Mouse (Mus musculus) fat pad, adult 2 months (tissue): Measurements from ENCODE around the gene Prkd3.

Experiments used
- DNase-seq: peaks from one replicate; pipeline ENCODE4 v3.0.0-alpha.2; 2011; ENCODE audit warnings: low read depth, low spot score; ENCODE audit errors: extremely low read depth

Prkd3 gene

GRCm38 (mm10) chr17:79020208-79020983 lies at the start of gene Prkd3:
TSS of gene Prkd3 (minus strand) at chr17:79020816.
- DNase-seq = no peak

DNA sequence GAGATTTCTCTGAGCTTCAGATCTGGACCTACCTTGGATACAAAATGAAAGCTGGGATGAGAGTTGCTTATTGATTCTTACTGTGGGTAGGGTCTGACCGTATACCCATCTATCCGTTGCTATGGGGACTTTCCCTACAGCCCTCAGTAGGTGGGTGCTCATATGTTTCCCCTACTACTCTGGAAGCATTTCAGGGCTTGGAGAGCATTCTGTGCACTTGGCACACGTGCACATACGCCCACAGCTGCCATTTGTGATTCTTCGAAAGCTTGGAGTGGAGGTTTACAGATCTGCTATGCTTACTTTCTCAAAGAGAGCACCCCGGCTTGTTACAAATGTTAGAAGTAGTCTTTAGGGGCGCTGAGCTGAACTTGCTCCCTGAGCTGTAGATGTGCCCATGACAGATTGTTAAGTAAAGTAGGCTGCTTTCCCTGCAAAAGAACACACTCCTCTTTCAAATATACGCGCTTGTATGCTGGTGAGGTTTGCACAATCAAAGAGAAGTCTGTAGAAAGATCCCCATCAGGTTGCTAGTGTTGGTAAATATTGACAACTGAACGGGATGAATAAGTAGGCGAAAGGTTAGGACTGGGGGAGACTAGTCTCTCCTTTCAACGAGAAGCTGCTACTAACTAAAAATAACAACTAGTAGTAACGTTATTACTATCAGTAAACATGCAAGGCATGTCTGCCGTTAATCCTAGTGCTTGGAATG lies 49.3 kb upstream of the Prkd3 start:
- no peak for DNase-seq

- DNase-seq = no peak
These were observed 48.4 kb upstream of the Prkd3 start for GRCm38 (mm10) chr17:79069019-79069418.

DNA sequence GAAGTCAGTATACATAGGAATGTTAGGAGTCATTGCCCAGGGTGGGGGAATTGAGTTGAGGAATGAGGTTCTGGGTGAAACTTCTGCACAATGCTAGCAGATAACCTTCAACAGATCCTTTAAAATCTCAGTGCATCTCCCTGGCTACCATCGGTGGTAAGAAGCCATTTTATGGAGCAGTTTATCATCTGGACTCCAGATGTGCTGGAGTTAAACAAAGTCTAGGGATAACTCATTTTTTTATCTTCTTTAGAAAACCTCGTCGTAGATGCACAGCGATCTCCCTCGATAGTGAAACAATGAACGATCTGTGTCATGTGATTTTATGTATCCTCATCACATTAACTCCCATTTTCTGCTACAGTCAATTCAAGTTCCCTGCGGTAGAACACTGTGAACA lies 48.0 kb upstream of the Prkd3 start:
- DNase-seq = no peak

- no peak for DNase-seq
These were observed 43.6 kb upstream of the Prkd3 start for GRCm38 (mm10) chr17:79064250-79064649.

GRCm38 (mm10) chr17:79060221-79060620 lies 39.6 kb upstream of the Prkd3 start:
- no peak for DNase-seq

GRCm38 (mm10) chr17:79058271-79058670 lies 37.7 kb upstream of the Prkd3 start:
- DNase-seq = no peak

- no peak for DNase-seq
These were observed 31.6 kb upstream of the Prkd3 start for GRCm38 (mm10) chr17:79052088-79052812.

GRCm38 (mm10) chr17:79051606-79052005 lies 31.0 kb upstream of the Prkd3 start, which contains the start of gene Qpct:
TSS of gene Qpct (plus strand) at chr17:79051906.
- DNase-seq = no peak

DNA sequence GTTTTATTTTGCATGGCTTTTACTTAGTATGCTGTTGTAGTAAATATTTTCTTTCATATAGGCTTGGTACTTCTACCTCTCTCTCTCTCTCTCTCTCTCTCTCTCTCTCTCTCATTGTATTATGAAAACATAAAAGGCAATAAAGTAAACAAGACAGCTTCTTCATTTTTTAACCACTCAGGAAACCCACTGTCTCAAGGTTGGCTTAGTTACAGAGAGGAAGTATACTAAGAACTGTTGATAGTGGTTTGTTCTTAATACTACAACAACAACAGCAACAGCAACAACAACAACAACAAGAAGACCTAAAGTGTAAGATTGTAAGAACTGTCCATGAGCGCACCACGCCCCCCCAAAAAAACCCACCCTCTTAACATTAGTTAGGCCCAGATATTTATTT lies 23.1 kb upstream of the Prkd3 start:
- no peak for DNase-seq

GRCm38 (mm10) chr17:79039660-79040059 lies 19.0 kb upstream of the Prkd3 start:
- DNase-seq = peak; percentile 18

- DNase-seq = no peak
These were observed 12.2 kb upstream of the Prkd3 start for GRCm38 (mm10) chr17:79032782-79033181.

DNA sequence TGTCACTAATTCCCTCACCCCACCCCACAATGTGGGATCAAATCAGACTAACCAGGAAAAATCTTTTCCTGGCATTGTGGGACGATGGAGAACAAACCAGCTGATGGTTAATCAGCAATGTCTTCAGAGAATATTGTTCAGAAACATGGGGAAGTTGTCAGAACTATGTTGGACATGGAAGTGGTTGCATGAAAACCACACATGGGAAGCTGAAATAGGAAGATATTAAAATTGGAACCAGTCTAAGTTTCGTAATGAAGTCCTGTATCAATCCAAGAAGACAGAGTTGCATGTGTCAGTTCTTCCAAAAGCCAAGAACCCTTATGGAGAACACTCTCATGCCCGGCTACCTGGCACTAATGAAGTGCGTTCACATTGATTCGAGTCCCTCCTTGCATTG lies 11.0 kb upstream of the Prkd3 start:
- DNase-seq = no peak

DNA sequence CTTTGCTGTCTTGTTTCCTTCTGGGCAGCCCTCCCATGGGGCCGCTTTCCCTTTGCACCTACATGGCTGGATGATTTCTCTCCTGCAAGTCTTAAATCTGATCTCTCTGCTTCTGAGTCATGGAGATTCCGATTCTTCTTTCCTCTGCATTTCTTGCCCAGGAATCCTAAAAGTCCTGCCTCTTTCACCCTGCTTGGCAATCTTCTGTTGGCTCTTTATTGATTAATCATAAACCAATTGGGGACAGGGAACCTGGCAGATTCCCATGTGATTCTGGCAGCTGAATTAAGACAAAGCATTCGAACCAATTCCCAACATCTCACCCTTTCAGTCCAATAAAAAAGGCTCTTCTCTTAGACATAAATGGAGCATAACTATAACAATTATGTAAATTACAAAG lies 8.6 kb upstream of the Prkd3 start:
- no peak for DNase-seq

DNA sequence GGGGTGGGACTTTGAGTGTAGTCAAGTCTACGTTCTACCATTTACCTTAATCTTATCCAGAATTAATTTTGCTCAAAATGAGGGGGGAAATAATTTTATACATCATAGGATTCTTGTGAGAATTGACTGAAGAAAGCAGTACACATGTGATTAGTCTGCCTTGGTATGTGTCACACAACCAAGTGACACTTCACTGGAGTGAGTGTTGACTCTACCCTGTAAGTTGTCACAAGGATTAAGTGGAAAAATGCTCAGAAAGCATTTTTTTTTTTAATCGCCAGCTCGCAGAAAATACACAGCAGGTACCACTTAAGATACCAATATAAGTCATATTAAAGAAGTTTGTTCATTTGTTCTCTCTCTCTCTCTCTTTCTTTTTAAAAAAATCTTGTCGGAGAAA lies 3.9 kb upstream of the Prkd3 start:
- no peak for DNase-seq

- DNase-seq = no peak
These were observed 2.1 kb upstream of the Prkd3 start for GRCm38 (mm10) chr17:79022746-79023145.

DNA sequence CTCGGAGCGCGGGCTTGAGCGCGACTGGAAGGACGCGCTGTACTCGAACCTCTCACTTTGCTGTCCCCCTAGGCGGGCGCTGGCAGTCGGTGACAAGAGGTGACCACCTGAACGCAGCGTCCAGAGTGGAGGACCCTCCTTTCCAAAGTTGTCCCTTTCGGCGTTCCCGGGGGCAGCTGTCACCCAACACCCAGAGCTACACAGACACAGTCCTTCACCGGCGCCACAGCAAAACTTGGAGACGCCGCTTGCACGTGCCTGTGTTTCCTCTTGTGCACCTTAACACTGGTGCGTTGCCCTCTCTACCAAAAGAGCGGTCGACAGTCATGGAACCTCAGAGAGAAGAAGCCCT lies 344 bp upstream of the Prkd3 start:
- no peak for DNase-seq

DNA sequence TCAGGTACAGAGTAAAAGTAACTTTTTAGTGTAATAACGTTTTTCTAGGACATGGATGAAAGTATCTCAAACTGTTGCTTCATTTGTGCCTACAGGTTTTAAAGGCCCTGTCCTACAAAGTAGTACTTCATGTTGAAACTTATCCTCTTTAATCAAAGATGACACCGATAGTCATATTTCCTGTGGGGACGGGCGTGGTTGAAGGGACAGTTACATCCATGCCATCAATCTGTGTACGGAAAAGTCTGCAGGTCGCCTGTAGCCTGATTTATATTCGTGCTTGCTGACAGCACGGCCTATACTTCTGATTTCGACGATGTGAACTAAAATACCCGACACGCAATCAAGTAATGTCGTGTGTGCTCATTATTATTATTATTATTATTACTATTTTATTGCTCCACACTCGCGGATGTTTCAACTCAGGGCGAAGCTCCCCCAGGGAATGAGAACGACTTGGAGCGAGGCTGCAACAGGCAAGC lies 849 bp downstream of the Prkd3 start:
- DNase-seq = peak; percentile 23

- no peak for DNase-seq
These were observed 2.2 kb downstream of the Prkd3 start for GRCm38 (mm10) chr17:79018422-79018821.

- DNase-seq = no peak
These were observed 4.8 kb downstream of the Prkd3 start for GRCm38 (mm10) chr17:79015831-79016230.

- DNase-seq = no peak
These were observed 5.5 kb downstream of the Prkd3 start for GRCm38 (mm10) chr17:79014911-79015685.
